Mouse (Mus musculus) gastrocnemius, postnatal 10 days (tissue): ENCODE results near the gene Agtrap. TPM values are rescaled to one million over a fixed set of nuclear protein-coding genes. Genes with fewer than 3 reads are reported as not detected.
"Not testable (repeated sequence)": the region's sequence is repeated elsewhere in the genome, so short reads cannot be mapped to it uniquely, and the experiment has no call there.

Experiments used
- DNase-seq: peaks from one replicate; pipeline ENCODE4 v3.0.0; 2021; ENCODE audit warnings: mixed read lengths
- total RNA-seq, 2 experiments: library from RNA; stranded (reverse); gene quantifications; 2 replicates each; pipeline ENCODE4 v1.2.3; 2021

The Agtrap gene
- total RNA-seq, 2 experiments from 2014 or later: 14.9 to 15.5 TPM

- no peak for DNase-seq
Observed at GRCm38 (mm10) chr4:148046450-148047031, 41.3 kb downstream of the Agtrap start.

GRCm38 (mm10) chr4:148044113-148044512 lies 43.7 kb downstream of the Agtrap start:
- DNase-seq: no peak

- not testable (repeated sequence) for DNase-seq
Observed at GRCm38 (mm10) chr4:148043327-148043726, 44.5 kb downstream of the Agtrap start.

GRCm38 (mm10) chr4:148041611-148042191 lies 46.1 kb downstream of the Agtrap start:
- peak; percentile 41 for DNase-seq

GRCm38 (mm10) chr4:148040933-148041610 lies 46.8 kb downstream of the Agtrap start:
- peak; percentile 69 for DNase-seq

- peak; percentile 40 for DNase-seq
Observed at GRCm38 (mm10) chr4:148040029-148040830, 47.6 kb downstream of the Agtrap start.

- DNase-seq: peak; percentile 49
Observed at GRCm38 (mm10) chr4:148039254-148040028, 48.4 kb downstream of the Agtrap start.

- peak; percentile 100 for DNase-seq
Observed at GRCm38 (mm10) chr4:148038600-148039253, 49.1 kb downstream of the Agtrap start, which contains the start of the genes Clcn6 and Mthfr. Gene Clcn6 (minus strand): TSS chr4:148038821. Gene Mthfr (plus strand): TSS chr4:148039077.

- DNase-seq: no peak
Observed at GRCm38 (mm10) chr4:148038079-148038599, 49.7 kb downstream of the Agtrap start.

- DNase-seq: no peak
Observed at GRCm38 (mm10) chr4:148035440-148035839, 52.4 kb downstream of the Agtrap start.

- no peak for DNase-seq
Observed at GRCm38 (mm10) chr4:148033858-148034410, 53.9 kb downstream of the Agtrap start.

- no peak for DNase-seq
Observed at GRCm38 (mm10) chr4:148030506-148030905, 57.3 kb downstream of the Agtrap start.

- DNase-seq: no peak
Observed at GRCm38 (mm10) chr4:148029297-148029696, 58.5 kb downstream of the Agtrap start.

Other genes with a start within 250 kb of the Agtrap start
- 1 to 10 TPM; 7.2 to 8.5 TPM for gene Zfp933, start 239.7 kb downstream of the Agtrap start, total RNA-seq
- gene Miip, start 219.2 kb downstream of the Agtrap start, total RNA-seq: 1 to 10 TPM; 6.2 to 9.2 TPM
- 1 to 10 TPM; 3.2 to 4.6 TPM for gene Fv1, start 219.1 kb downstream of the Agtrap start, total RNA-seq
- 100 to 1,000 TPM; 254 to 282 TPM for gene Mfn2, start 183.3 kb downstream of the Agtrap start, total RNA-seq
- 10 to 100 TPM; 50.6 to 55.3 TPM for gene Plod1, start 151.3 kb downstream of the Agtrap start, total RNA-seq
- gene 2510039O18Rik, start 147.1 kb downstream of the Agtrap start, total RNA-seq: 10 to 100 TPM; 25.7 to 28.2 TPM
- not detected for gene Nppb, start 102.2 kb downstream of the Agtrap start, total RNA-seq
- gene Nppa, start 87.3 kb downstream of the Agtrap start, total RNA-seq: not detected
- gene Clcn6, start 49.2 kb downstream of the Agtrap start, total RNA-seq: 1 to 10 TPM; 7.1 to 8.5 TPM
- gene Mthfr, start 49.0 kb downstream of the Agtrap start, total RNA-seq: 10 to 100 TPM; 20.0 to 23.4 TPM
- 10 to 100 TPM; 11.9 to 14.3 TPM for gene Mad2l2, start 42.4 kb upstream of the Agtrap start, total RNA-seq
- under 1 TPM; 0.16 to 0.23 TPM for gene Draxin, start 42.7 kb upstream of the Agtrap start, total RNA-seq
- 10 to 100 TPM; 21.3 to 22.8 TPM for gene Fbxo6, start 64.1 kb upstream of the Agtrap start, total RNA-seq
- gene Fbxo44, start 72.5 kb upstream of the Agtrap start, total RNA-seq: 1 to 10 TPM in 1 of 2 experiments, under 1 TPM in 1; 0.75 to 1.6 TPM
- gene Fbxo2, start 72.6 kb upstream of the Agtrap start, total RNA-seq: under 1 TPM in 1 of 2 experiments, not detected in 1; 0.31 TPM
- under 1 TPM; 0.07 to 0.29 TPM for gene Disp3, start 199.9 kb upstream of the Agtrap start, total RNA-seq